Mouse (Mus musculus) cerebellum, adult 9-10 months (tissue): ENCODE results near the gene Zfp593.

Source experiments
- DNase-seq: peaks from one replicate; pipeline ENCODE4 v3.0.0; 2022

The Zfp593 gene

DNA sequence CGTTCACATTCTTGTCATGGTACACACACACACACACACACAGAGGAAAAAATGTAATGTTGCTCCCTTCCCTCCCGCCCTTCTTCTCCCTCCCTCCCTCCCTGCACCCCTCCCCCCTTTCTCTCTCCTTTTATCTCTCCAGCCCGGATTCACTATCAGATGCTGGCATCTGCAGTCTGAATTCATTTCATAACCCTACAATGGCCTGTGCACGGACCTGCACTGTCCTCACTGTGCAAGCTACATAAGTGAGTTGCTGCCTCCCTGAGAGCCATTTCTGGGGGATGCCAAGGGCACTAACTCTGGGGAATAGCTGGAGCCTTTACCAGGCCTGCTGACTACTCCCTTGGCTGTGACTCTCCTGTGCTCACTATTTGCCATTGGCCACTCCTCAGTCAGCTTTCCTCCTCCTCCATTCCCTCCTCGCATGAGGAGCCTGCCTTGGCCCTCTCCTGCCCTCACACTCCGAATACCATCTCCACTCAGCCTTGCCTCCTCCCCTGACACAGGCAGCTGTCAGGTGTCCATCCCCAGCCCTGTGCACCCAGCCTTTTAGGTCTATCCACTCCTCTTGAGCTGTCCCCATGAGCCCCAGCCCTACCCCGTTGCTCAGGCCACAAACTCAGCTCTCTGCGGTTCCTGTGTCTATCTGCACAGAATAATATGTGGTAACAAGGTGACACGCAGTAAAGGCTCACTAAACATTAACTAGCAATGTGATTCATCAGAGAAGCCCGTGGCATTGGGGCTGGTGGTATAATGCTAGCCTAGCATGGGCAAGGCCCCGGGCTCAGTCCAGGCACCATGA lies 22.4 kb downstream of the Zfp593 start:
- no peak for DNase-seq

DNA sequence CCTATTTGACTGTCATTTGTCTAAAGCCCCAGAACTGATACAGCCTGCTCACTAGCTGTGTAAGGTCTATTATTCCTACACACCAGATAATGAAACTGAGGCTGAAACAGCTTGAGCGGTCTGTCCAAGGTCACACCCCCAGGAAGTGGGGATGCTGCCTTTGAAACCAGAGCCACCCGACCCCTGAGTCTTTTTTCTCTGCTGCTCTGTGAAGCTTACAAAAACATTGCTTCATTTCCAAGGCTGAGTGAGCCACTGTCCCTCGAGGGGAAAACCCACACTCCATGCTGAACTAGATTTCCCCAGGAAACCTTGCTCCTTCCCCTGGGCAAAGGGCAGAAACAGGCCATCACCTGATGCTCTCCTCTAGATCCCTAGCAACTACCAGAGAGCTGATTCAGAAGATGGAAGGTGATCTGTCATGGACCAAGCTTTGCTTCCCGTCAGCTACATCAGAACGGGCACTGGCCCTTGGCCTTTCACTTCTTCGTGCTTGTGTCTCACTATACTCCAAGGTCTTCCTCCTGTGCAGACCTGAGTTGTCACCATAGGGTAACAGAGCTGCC lies 38.8 kb downstream of the Zfp593 start:
- DNase-seq, result no peak

- DNase-seq, result no peak
These were observed 42.0 kb downstream of the Zfp593 start for GRCm38 (mm10) chr4:134203340-134203896.

DNA sequence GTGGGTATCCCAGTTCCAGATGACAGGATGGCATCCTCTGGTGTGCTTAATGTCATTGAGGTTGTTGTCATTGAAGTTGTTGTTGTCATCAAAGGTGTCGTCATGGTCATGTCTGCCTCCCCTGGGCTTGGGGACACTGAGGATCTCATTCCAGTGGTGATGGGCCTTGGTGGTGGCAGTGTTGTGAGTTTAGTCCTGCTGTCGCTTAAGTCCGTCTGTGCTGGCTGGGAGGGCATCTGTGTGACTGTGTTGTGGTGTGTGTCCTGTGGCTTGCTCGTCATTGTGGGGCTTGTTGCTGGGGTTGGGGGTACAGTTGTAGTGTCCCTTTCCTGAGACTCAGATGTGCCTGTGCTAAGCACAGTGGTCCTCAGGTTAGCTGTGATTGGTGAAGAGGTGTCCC lies 42.5 kb downstream of the Zfp593 start, which contains the start of gene Gm7534:
Gene Gm7534, minus strand, starts transcription at position 101 of the 400 bp plus-strand sequence.
- no peak for DNase-seq

DNA sequence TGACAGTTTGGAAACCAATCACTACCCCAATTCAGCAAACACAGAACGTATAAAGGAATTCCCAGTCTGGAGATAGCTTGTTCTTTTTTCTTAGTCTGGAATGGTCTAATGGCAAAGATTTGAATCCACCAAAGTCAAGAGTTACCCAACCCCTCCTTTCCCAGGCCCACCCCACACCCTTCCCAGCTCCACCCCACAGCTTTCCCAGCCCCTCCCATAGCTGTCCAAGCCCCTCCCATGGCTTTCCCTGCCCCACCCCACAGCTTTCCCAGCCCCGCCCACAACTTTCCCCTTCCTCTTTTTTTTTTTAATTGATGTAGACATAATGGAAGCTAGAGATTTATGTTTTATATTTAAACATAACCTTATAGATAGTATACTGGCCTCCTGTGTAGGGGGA lies 46.0 kb downstream of the Zfp593 start:
- DNase-seq, result no peak
